Comparison of ENCODE assay signal across 24 mouse cellular contexts in the genomic region with DNA sequence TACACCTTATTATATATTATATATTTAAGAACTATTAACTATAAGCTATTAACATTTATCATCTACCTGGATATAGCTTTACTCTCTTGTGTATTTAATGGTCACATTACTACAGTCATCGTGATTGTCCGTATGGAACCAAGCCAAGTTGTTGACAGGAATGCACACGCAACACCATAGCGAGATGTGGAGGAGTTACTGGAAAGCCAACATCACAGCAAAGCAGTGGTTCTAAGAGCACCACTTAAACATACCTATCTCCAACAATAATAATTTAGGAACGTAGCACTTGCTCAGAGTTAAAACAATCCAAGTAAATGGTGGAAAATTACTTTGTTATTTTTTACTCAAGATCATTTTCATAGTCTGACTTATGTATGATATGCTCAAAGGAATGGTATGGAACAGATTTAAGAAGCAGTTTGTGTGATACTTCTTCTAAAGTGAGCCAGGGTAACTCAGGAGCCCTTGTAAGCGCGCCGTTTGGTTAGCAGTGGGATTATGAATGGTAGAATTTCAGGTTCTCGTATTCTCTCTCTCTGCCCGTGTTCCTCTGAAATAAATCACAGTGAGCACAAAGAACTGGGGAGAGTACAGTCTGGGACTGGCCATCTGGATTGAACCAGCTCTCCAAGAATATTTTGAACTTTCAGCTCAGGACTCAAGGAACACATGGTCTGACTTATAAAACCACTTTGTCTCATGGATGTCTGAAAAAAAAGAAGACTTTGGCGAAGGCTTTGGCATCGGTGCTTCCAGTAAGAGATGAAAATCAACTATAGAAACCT.
"Had no signal": no experiment of that assay in that cellular context is flagged by ENCODE, and none has a peak within 500 bp of the region (broad histone marks: within the 10 kb centered on the region; RNA-seq: fewer than 3 reads in every experiment).

No protein-coding gene starts in this region.

- H3K9ac ChIP-seq: heart, embryonic 13.5 days; heart, embryonic 15.5 days; hindbrain, embryonic 13.5 days; hindbrain, embryonic 15.5 days; limb, embryonic 12.5 days; liver, embryonic 13.5 days; liver, embryonic 15.5 days had no signal

- H3K9me3 ChIP-seq: heart, embryonic 13.5 days; heart, embryonic 15.5 days; hindbrain, embryonic 13.5 days; hindbrain, embryonic 15.5 days; limb, embryonic 10.5 days; limb, embryonic 12.5 days; liver, embryonic 13.5 days; liver, embryonic 15.5 days had no signal

- H3K4me2 ChIP-seq: heart, embryonic 11.5 days; heart, embryonic 13.5 days; heart, embryonic 15.5 days; hindbrain, embryonic 13.5 days; hindbrain, embryonic 15.5 days; limb, embryonic 12.5 days; liver, embryonic 11.5 days; liver, embryonic 13.5 days; liver, embryonic 15.5 days had no signal

- ATAC-seq: hindbrain, postnatal 0 days; intestine, embryonic 16.5 days had no signal

- H3K4me1 ChIP-seq: hindbrain, embryonic 13.5 days; hindbrain, embryonic 15.5 days; limb, embryonic 10.5 days; limb, embryonic 12.5 days; liver, embryonic 13.5 days; liver, embryonic 15.5 days had no signal

- H3K27me3 ChIP-seq: heart, embryonic 13.5 days; heart, embryonic 15.5 days; hindbrain, embryonic 13.5 days; hindbrain, embryonic 15.5 days; limb, embryonic 12.5 days; liver, embryonic 13.5 days; liver, embryonic 15.5 days had no signal

- DNase-seq: gastrocnemius, postnatal 14 days; gastrocnemius, postnatal 36 days; heart, postnatal 14 days; kidney, adult 11 months; kidney, adult 8-10 months; kidney, postnatal 10 days; kidney, postnatal 25 days; kidney, postnatal 4 days; liver; liver, embryonic 13.5 days had no signal

- H3K27ac ChIP-seq: heart, adult 2 months; heart, embryonic 13.5 days; heart, embryonic 15.5 days; hindbrain, embryonic 13.5 days; hindbrain, embryonic 15.5 days; hindbrain, postnatal 0 days; layer of hippocampus, adult 2 months; left cerebral cortex, adult 2 months; limb, embryonic 10.5 days; limb, embryonic 12.5 days; liver, embryonic 13.5 days; liver, embryonic 15.5 days had no signal

- H3K4me3 ChIP-seq: heart, adult 2 months; heart, embryonic 13.5 days; heart, embryonic 15.5 days; hindbrain, embryonic 13.5 days; hindbrain, embryonic 15.5 days; layer of hippocampus, adult 2 months; left cerebral cortex, adult 2 months; limb, embryonic 10.5 days; limb, embryonic 12.5 days; liver, embryonic 13.5 days; liver, embryonic 15.5 days had no signal

- H3K36me3 ChIP-seq: heart, embryonic 13.5 days; heart, embryonic 15.5 days; hindbrain, embryonic 13.5 days; hindbrain, embryonic 15.5 days; limb, embryonic 10.5 days; limb, embryonic 12.5 days; liver, embryonic 13.5 days; liver, embryonic 15.5 days had no signal
